Mouse (Mus musculus) ES-E14 (cell line): ENCODE results near the gene Myom1. TPM values are rescaled to one million over a fixed set of nuclear protein-coding genes. Genes with fewer than 3 reads are reported as not detected.

Experiments used
- DNase-seq: peaks from one replicate; pipeline ENCODE4 v3.0.0-alpha.2; 2013; ENCODE audit warnings: low read depth, low spot score
- H3K27ac ChIP-seq: 2 replicates; pipeline ENCODE4 v1.5.1; 2012; ENCODE audit warnings: low read depth, mild to moderate bottlenecking, low read length, moderate library complexity, mixed read lengths; ENCODE audit not compliant: poor library complexity, insufficient read depth, severe bottlenecking
- H3K36me3 ChIP-seq: 2 replicates; pipeline ENCODE4 v1.6.1; 2012; ENCODE audit warnings: mild to moderate bottlenecking, low read length, moderate library complexity, mixed read lengths; ENCODE audit not compliant: control insufficient read depth, poor library complexity, insufficient read depth, severe bottlenecking
- H3K4me1 ChIP-seq, 2 experiments: fragments of 150-350 bp in 1 of 2; sonication (generic) in 1 of 2; 2 replicates each; pipeline ENCODE4 v1.6.1; 2012; ENCODE audit warnings: low read length in 2 of 2, mild to moderate bottlenecking in 1 of 2, mixed read lengths in 1 of 2; ENCODE audit not compliant: control insufficient read depth in 2 of 2, insufficient read depth in 2 of 2, poor library complexity in 1 of 2
- H3K4me3 ChIP-seq, 2 experiments: fragments of 150-350 bp in 1 of 2; sonication (generic) in 1 of 2; 2 replicates each; pipeline ENCODE4 v1.5.1; 2012; ENCODE audit warnings: low read length in 2 of 2, low read depth in 1 of 2, mild to moderate bottlenecking in 1 of 2, mixed read lengths in 1 of 2; ENCODE audit not compliant: insufficient read depth in 1 of 2, poor library complexity in 1 of 2, severe bottlenecking in 1 of 2
- H3K9ac ChIP-seq: 2 replicates; pipeline ENCODE4 v1.6.1; 2012; ENCODE audit warnings: low read depth, mild to moderate bottlenecking, low read length, mixed read lengths; ENCODE audit not compliant: poor library complexity, insufficient read depth, severe bottlenecking
- H3K9me3 ChIP-seq: fragments of 150-350 bp; sonication (generic); 2 replicates; pipeline ENCODE4 v1.6.1; 2012; ENCODE audit warnings: low read depth, mild to moderate bottlenecking, low read length; ENCODE audit not compliant: control insufficient read depth, insufficient read depth
- CHD2 ChIP-seq: IDR thresholded peaks from 2 replicates; pipeline ENCODE4 v1.6.1; 2014; ENCODE audit warnings: mild to moderate bottlenecking, low read depth, low read length, inconsistent platforms
- HCFC1 ChIP-seq: IDR thresholded peaks from 2 replicates; pipeline ENCODE4 v1.6.1; 2012; ENCODE audit warnings: low read length, inconsistent platforms, borderline replicate concordance; ENCODE audit not compliant: insufficient read depth
- MAFK ChIP-seq: IDR thresholded peaks from 2 replicates; pipeline ENCODE4 v1.6.1; 2014; ENCODE audit warnings: mild to moderate bottlenecking, low read depth, low read length, inconsistent platforms; ENCODE audit not compliant: insufficient read depth
- ZC3H11A ChIP-seq: IDR thresholded peaks from 2 replicates; pipeline ENCODE4 v1.6.1; 2012; ENCODE audit warnings: low read depth, mild to moderate bottlenecking, inconsistent platforms, low read length, borderline replicate concordance
- ZNF384 ChIP-seq: IDR thresholded peaks from 2 replicates; pipeline ENCODE4 v1.6.1; 2012; ENCODE audit warnings: low read depth, low read length, inconsistent platforms
- in situ Hi-C, 2 experiments: fragments of 600-800 bp; cut with MboI; formaldehyde crosslinking; loops; one replicate each; pipeline ENCODE4 v1.15.1; 2025; ENCODE audit warnings: low sequenced_read_pairs in 2 of 2, inconsistent platforms in 1 of 2; ENCODE audit not compliant: unreplicated experiment in 2 of 2
- total RNA-seq: library from RNA; depleted of rRNA; stranded (reverse); fragments of 300-350 nt; gene quantifications from 2 replicates; pipeline ENCODE4 v1.2.3, GENCODE M21; 2012

Myom1 gene
- total RNA-seq, 1 experiment, result 3.3 TPM

GRCm38 (mm10) chr17:71088154-71088521 lies 85.7 kb downstream of the Myom1 start:
- Histone ChIP-seq H3K9ac (no peak overlapping the region), H3K4me3 (no peak overlapping the region), H3K36me3 (no peaks in the 10 kb centered on the region), H3K27ac (no peak overlapping the region), H3K9me3 (no peaks in the 10 kb centered on the region), H3K4me1 (no peaks in the 10 kb centered on the region)
- DNase-seq, result no peak
- TF ChIP-seq CHD2, result no peak
- TF ChIP-seq ZNF384, result no peak
- no peak for TF ChIP-seq MAFK
- no peak for TF ChIP-seq ZC3H11A
- no peak for TF ChIP-seq HCFC1
- in situ Hi-C loops, result no loop called here

DNA sequence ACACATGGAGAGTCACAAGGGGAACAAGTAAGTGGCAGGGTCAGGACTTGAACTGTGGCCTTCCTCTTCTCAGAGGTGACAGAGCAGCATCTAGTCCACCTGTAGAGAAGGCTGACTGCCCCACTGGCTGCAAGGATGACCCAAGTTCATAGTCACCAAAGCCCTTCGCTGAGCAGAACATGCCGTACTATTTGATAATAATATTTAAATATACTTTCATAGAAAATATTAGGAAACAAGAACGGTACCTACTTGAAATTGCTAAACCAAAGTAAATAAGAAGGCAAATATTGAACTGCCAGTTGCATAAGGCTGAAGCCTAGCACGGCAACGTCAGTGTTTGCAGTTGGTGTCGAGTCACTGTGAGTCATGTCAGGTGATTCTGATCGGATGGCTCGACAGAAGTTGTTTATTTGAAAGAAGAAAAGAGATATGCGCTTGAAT lies 86.6 kb downstream of the Myom1 start:
- TF ChIP-seq HCFC1 (no peak), MAFK (no peak), ZNF384 (no peak), CHD2 (no peak), ZC3H11A (no peak)
- no peaks in the 10 kb centered on the region for H3K36me3 ChIP-seq
- no peak overlapping the region for H3K9ac ChIP-seq
- H3K9me3 ChIP-seq, result no peaks in the 10 kb centered on the region
- no peak overlapping the region for H3K4me3 ChIP-seq
- no peaks in the 10 kb centered on the region for H3K4me1 ChIP-seq
- in situ Hi-C loops, result no loop called here
- H3K27ac ChIP-seq, result no peak overlapping the region
- no peak for DNase-seq

DNA sequence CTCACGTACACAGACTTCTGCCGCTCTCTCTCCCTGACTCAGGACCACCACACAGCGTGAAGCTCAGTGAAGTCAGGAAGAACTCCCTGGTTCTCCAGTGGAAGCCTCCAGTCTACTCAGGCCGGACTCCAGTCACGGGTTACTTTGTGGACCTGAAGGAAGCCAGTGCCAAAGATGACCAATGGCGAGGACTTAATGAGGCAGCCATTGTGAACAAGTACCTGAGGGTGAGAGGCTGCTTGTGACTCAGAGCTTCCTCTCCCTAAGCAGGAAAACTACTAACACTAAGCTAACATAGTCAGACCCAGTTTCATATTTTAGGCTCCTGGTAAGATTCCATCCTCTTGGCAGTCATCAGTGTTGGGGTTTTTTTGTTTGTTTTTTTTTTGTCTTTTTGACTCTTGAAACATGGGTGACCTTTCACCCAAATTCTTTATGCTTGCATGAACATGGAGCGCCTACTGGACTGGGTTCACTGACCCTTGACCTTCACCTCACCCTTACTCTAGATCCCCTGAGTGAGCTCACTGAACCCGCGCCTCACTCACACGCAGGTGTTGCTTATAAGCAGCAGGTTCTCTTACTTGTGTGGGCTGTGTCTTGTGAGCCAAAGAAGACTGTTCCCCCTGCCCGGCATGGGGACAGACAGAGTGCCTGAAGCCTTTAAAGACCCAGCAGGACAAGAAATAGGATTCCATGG lies 87.5 kb downstream of the Myom1 start:
- Histone ChIP-seq H3K4me3 (no peak overlapping the region), H3K36me3 (no peaks in the 10 kb centered on the region)

DNA sequence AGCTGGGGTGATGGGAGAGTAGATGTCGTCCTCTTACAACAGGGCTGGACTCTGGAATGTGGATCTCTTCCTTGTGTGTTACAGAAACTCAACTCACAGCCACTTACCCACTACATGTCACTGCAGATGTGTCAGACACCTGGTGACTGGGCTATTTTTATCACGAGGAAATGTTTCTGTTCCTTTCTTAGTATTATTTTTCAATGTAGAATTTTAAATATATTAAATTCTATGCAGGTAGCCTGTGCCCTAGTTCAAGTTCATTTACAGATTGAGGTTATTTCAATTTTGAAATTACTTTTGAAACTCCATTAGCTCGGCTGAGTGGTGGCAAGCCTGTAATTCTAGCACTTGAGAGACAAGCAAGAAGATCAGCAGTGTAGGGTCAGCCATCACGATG lies 88.6 kb downstream of the Myom1 start:
- in situ Hi-C loops, result no loop called here
- Histone ChIP-seq H3K4me3 (no peak overlapping the region), H3K36me3 (no peaks in the 10 kb centered on the region), H3K4me1 (peaks cover 0 to 3% of the 10 kb centered on the region in 2 experiments; a peak in 1 of 4 replicates), H3K9ac (no peak overlapping the region), H3K9me3 (no peaks in the 10 kb centered on the region), H3K27ac (no peak overlapping the region)
- DNase-seq, result no peak
- TF ChIP-seq ZNF384, result no peak
- TF ChIP-seq CHD2, result no peak
- TF ChIP-seq HCFC1, result no peak
- TF ChIP-seq ZC3H11A, result no peak
- no peak for TF ChIP-seq MAFK

More for the DNA sequence above, 87.5 kb downstream of the Myom1 start:
- Histone ChIP-seq H3K9ac (no peak overlapping the region), H3K4me1 (peaks cover 0 to 3% of the 10 kb centered on the region in 2 experiments; a peak in 1 of 4 replicates), H3K9me3 (no peaks in the 10 kb centered on the region), H3K27ac (no peak overlapping the region)
- TF ChIP-seq ZC3H11A, result no peak
- no peak for TF ChIP-seq ZNF384
- TF ChIP-seq MAFK, result no peak
- TF ChIP-seq HCFC1, result no peak
- no peak for TF ChIP-seq CHD2
- in situ Hi-C loops, result no loop called here
- no peak for DNase-seq

- Histone ChIP-seq H3K36me3 (no peaks in the 10 kb centered on the region), H3K4me1 (peaks cover 0 to 3% of the 10 kb centered on the region in 2 experiments; a peak in 1 of 4 replicates), H3K9ac (no peak overlapping the region), H3K4me3 (no peak overlapping the region), H3K9me3 (no peaks in the 10 kb centered on the region), H3K27ac (no peak overlapping the region)
- no peak for DNase-seq
- TF ChIP-seq MAFK (no peak), ZNF384 (no peak), ZC3H11A (no peak), HCFC1 (no peak), CHD2 (no peak)
- in situ Hi-C loops, result no loop called here
Measured at GRCm38 (mm10) chr17:71092341-71092740, 89.9 kb downstream of the Myom1 start.
